Mouse (Mus musculus): ENCODE results near the gene Shank3.

The Shank3 gene

GRCm38 (mm10) chr15:89477806-89478205, 21.6 kb upstream of the Shank3 start:
- DNase-seq = no peak

GRCm38 (mm10) chr15:89478622-89479021, 20.8 kb upstream of the Shank3 start:
- no peak for DNase-seq

- DNase-seq = peak; percentile 71
Observed at GRCm38 (mm10) chr15:89480584-89480983, 18.8 kb upstream of the Shank3 start.

GRCm38 (mm10) chr15:89488182-89488581, 11.2 kb upstream of the Shank3 start:
- DNase-seq = no peak

GRCm38 (mm10) chr15:89488611-89489117, 10.8 kb upstream of the Shank3 start:
- DNase-seq = no peak

GRCm38 (mm10) chr15:89494970-89495369, 4.5 kb upstream of the Shank3 start:
- no peak for DNase-seq

- DNase-seq = no peak
Observed at GRCm38 (mm10) chr15:89496131-89496530, 3.3 kb upstream of the Shank3 start.

- DNase-seq = no peak
Observed at GRCm38 (mm10) chr15:89496841-89497240, 2.6 kb upstream of the Shank3 start.

- peak; percentile 86 for DNase-seq
Observed at GRCm38 (mm10) chr15:89497391-89498048, 1.9 kb upstream of the Shank3 start.

GRCm38 (mm10) chr15:89498049-89498960, 1.1 kb upstream of the Shank3 start:
- DNase-seq = peak; percentile 69

GRCm38 (mm10) chr15:89499784-89500220, 379 bp downstream of the Shank3 start:
- peak; percentile 55 for DNase-seq

GRCm38 (mm10) chr15:89500221-89500791, 883 bp downstream of the Shank3 start:
- no peak for DNase-seq

GRCm38 (mm10) chr15:89501321-89501720, 1.9 kb downstream of the Shank3 start:
- DNase-seq = no peak

GRCm38 (mm10) chr15:89504838-89505237, 5.4 kb downstream of the Shank3 start:
- no peak for DNase-seq

- no peak for DNase-seq
Observed at GRCm38 (mm10) chr15:89507751-89508150, 8.3 kb downstream of the Shank3 start.

GRCm38 (mm10) chr15:89512679-89513078, 13.3 kb downstream of the Shank3 start:
- DNase-seq = no peak

GRCm38 (mm10) chr15:89521951-89522350, 22.5 kb downstream of the Shank3 start:
- DNase-seq = no peak

- DNase-seq = no peak
Observed at GRCm38 (mm10) chr15:89522566-89523282, 23.3 kb downstream of the Shank3 start.

GRCm38 (mm10) chr15:89523283-89523832, 23.9 kb downstream of the Shank3 start:
- no peak for DNase-seq

GRCm38 (mm10) chr15:89524001-89524571, 24.7 kb downstream of the Shank3 start:
- DNase-seq = no peak

GRCm38 (mm10) chr15:89524611-89525415, 25.4 kb downstream of the Shank3 start:
- no peak for DNase-seq

Data from lung, postnatal 10 days (tissue).